ENCODE assay signal across 20 mouse cellular contexts in genomic region chr3:84646331-84646845, GRCm38 (mm10). TPM values are rescaled to one million over a fixed set of nuclear protein-coding genes. Genes with fewer than 3 reads are reported as not detected.
A peak's percentile ranks its signal among the peaks of the same experiment; 100 is the strongest.
DNase-seq lines count a peak whose midpoint lies in the region; ATAC-seq and TF ChIP-seq lines count a peak whose summit lies in the region.
"Had no signal": no experiment of that assay in that cellular context is flagged by ENCODE, and none has a peak within 500 bp of the region (broad histone marks: within the 10 kb centered on the region; RNA-seq: fewer than 3 reads in every experiment).

No protein-coding gene starts in this region.

- WGBS in midbrain, embryonic 11.5 days: 86% methylated on average over 8 of the region's 8 CpGs

- H3K9ac ChIP-seq in midbrain, embryonic 11.5 days (ENCODE audit: low read length): no peak overlapping the region
- H3K9ac ChIP-seq: heart, embryonic 12.5 days; limb, embryonic 12.5 days had no signal

- TF ChIP-seq CTCF in gastrocnemius, adult 2 months (IDR thresholded peaks at IDR 0.05): no peak
- TF ChIP-seq CTCF in left cerebral cortex, adult 2 months (IDR thresholded peaks at IDR 0.05): no peak

- H3K4me3 ChIP-seq in gastrocnemius, adult 2 months: no peak overlapping the region
- no peak overlapping the region for H3K4me3 ChIP-seq in brown adipose tissue, adult 24 weeks (ENCODE audit: insufficient read depth, low read depth, low read length)
- no peak overlapping the region for H3K4me3 ChIP-seq in left cerebral cortex, adult 2 months
- H3K4me3 ChIP-seq in midbrain, embryonic 11.5 days (ENCODE audit: low read depth, low read length): no peak overlapping the region
- H3K4me3 ChIP-seq: heart, embryonic 12.5 days; limb, embryonic 12.5 days had no signal

- intact Hi-C loops in gastrocnemius, adult 2 months (cut with DNase I): no loop called here
- intact Hi-C loops in left cerebral cortex, adult 2 months (cut with DNase I): no loop called here

- no peaks in the 10 kb centered on the region for H3K36me3 ChIP-seq in midbrain, embryonic 11.5 days (ENCODE audit: control insufficient read depth, insufficient read depth, low read length)
- H3K36me3 ChIP-seq: heart, embryonic 12.5 days; limb, embryonic 12.5 days had no signal

- no peak overlapping the region for H3K4me2 ChIP-seq in midbrain, embryonic 11.5 days
- H3K4me2 ChIP-seq: heart, embryonic 12.5 days; limb, embryonic 12.5 days had no signal

- H3K27me3 ChIP-seq in midbrain, embryonic 11.5 days (ENCODE audit: control insufficient read depth, insufficient read depth, low read length): no peaks in the 10 kb centered on the region
- H3K27me3 ChIP-seq: heart, embryonic 12.5 days; limb, embryonic 12.5 days; Patski had no signal

- peak; percentile 47 for DNase-seq in gastrocnemius, adult 2 months
- no peak for DNase-seq in gastrocnemius, adult 8-10 months (ENCODE audit: low spot score in 2 of 2)
- peak; percentile 47 for DNase-seq in urinary bladder, postnatal 25 days (ENCODE audit: low spot score)
- no peak for DNase-seq in urinary bladder, adult 2 months (ENCODE audit: low spot score)
- DNase-seq in left cerebral cortex, adult 2 months (ENCODE audit: extremely low spot score in 1 of 2, low spot score in 2 of 2): no peak
- DNase-seq in midbrain, embryonic 11.5 days (ENCODE audit: low spot score, missing footprints): no peak
- DNase-seq: cerebellum, adult 2 months; embryo, embryonic 11 days; kidney, adult 18-20 months; lung, adult 2 months; right cerebral cortex, postnatal 14 days; thymus, postnatal 36 days had no signal

- H3K4me1 ChIP-seq in brown adipose tissue, adult 24 weeks (ENCODE audit: control insufficient read depth, insufficient read depth, insufficient read length, low read length): peaks cover 2% of the 10 kb centered on the region; the same call in 1 of the 2 replicates
- no peaks in the 10 kb centered on the region for H3K4me1 ChIP-seq in midbrain, embryonic 11.5 days (ENCODE audit: control insufficient read depth, insufficient read depth, low read length)
- H3K4me1 ChIP-seq: limb, embryonic 12.5 days had no signal

- no peak for ATAC-seq in erythroid progenitor cell, adult 5-6 weeks (replicated peaks; ENCODE audit: low FRiP score, poor library complexity, severe bottlenecking)
- ATAC-seq in midbrain, embryonic 11.5 days (ENCODE audit: low FRiP score): no peak
- ATAC-seq: Patski had no signal

- H3K9me3 ChIP-seq in midbrain, embryonic 11.5 days (ENCODE audit: control insufficient read depth, low read length): no peaks in the 10 kb centered on the region
- H3K9me3 ChIP-seq: heart, embryonic 12.5 days; limb, embryonic 12.5 days had no signal

- no peak overlapping the region for H3K27ac ChIP-seq in gastrocnemius, adult 2 months
- H3K27ac ChIP-seq in brown adipose tissue, adult 24 weeks (replicated peaks; ENCODE audit: low read depth, low read length): 0 out of 2 replicates have a peak overlapping the region, but pooled peaks have one; percentile 13
- H3K27ac ChIP-seq in left cerebral cortex, adult 2 months: no peak overlapping the region
- no peak overlapping the region for H3K27ac ChIP-seq in midbrain, embryonic 11.5 days (ENCODE audit: low read depth, low read length)
- H3K27ac ChIP-seq: limb, embryonic 12.5 days had no signal

RNA-seq across cellular contexts. Expression of gene Tmem154, which starts 19.6 kb away (rescaled TPM):
- under 1 TPM; 0.73 to 0.74 TPM for total RNA-seq in gastrocnemius, adult 2 months (2021)
- total RNA-seq in gastrocnemius, adult 8-10 months (2022): under 1 TPM; 0.39 to 0.92 (median 0.61) TPM
- 37.8 and 40.6 TPM in 2 replicates for polyA plus RNA-seq in urinary bladder, adult 2 months (2012; rRNA removed)
- polyA plus RNA-seq in brown adipose tissue, adult 24 weeks (2012; ENCODE audit: insufficient read depth, insufficient read length, missing spikeins): 0.91 TPM in 1 of 2 replicates, not detected in the other
- 9.2 and 13.7 TPM in 2 replicates for total RNA-seq in erythroid progenitor cell, adult 5-6 weeks (2015; ENCODE audit: low replicate concordance)
- 2.3 and 4.4 TPM in 2 replicates for total RNA-seq in erythroid progenitor cell, adult 5-6 weeks (2017; ENCODE audit: low replicate concordance)
- total RNA-seq in left cerebral cortex, adult 2 months (2021): under 1 TPM; 0.23 to 0.36 TPM
- 0.16 and 0.36 TPM in 2 replicates for polyA plus RNA-seq in midbrain, embryonic 11.5 days (2014; fragmentation: Nextera tagmentation; extraction: Ambion mirVana)

RNA-seq across cellular contexts. Expression of gene Tigd4, which starts 53.0 kb away (rescaled TPM):
- 10 to 100 TPM in 1 of 2 experiments, 1 to 10 TPM in 1; 6.0 to 18.3 TPM for total RNA-seq in gastrocnemius, adult 2 months (2021)
- total RNA-seq in gastrocnemius, adult 8-10 months (2022): 10 to 100 TPM in 1 of 4 experiments, 1 to 10 TPM in 3; 9.2 to 11.0 (median 9.7) TPM
- polyA plus RNA-seq in urinary bladder, adult 2 months (2012; rRNA removed): 0.26 and 0.32 TPM in 2 replicates
- polyA plus RNA-seq in brown adipose tissue, adult 24 weeks (2012; ENCODE audit: insufficient read depth, insufficient read length, missing spikeins): not detected in 2 replicates
- total RNA-seq in erythroid progenitor cell, adult 5-6 weeks (2015; ENCODE audit: low replicate concordance): not detected in 2 replicates
- total RNA-seq in erythroid progenitor cell, adult 5-6 weeks (2017; ENCODE audit: low replicate concordance): not detected in 2 replicates
- not detected for total RNA-seq in left cerebral cortex, adult 2 months (2021)
- not detected in 2 replicates for polyA plus RNA-seq in midbrain, embryonic 11.5 days (2014; fragmentation: Nextera tagmentation; extraction: Ambion mirVana)
- total RNA-seq: hematopoietic stem cell, adult 5-6 weeks; layer of hippocampus, postnatal 25 days had no signal
- polyA plus RNA-seq: C2C12; heart, embryonic 12.5 days had no signal

Comparison
In these comparisons a context has a peak if more than half of its experiments do, and no peak if none do; other contexts are left out.
1. DNase-seq: peak in gastrocnemius, adult 2 months (single experiment) and urinary bladder, postnatal 25 days (single experiment); none in gastrocnemius, adult 8-10 months (0 of 2), urinary bladder, adult 2 months (single experiment), left cerebral cortex, adult 2 months (0 of 2) and midbrain, embryonic 11.5 days (single experiment).
2. RNA of gene Tigd4, which starts 53.0 kb away (total RNA-seq): 6.0 to 18.3 TPM in gastrocnemius, adult 2 months and 9.2 to 11.0 TPM in gastrocnemius, adult 8-10 months; not detected in left cerebral cortex, adult 2 months and not detected in erythroid progenitor cell, adult 5-6 weeks; every median in the first group is over 4 times any median in the second.